Comparison of ENCODE assay signal across 14 mouse cellular contexts in genomic region chrX:39433918-39434317, GRCm38 (mm10).
DNase-seq lines count a peak whose midpoint lies in the region; TF ChIP-seq lines count a peak whose summit lies in the region.
"Had no signal": no experiment of that assay in that cellular context is flagged by ENCODE, and none has a peak within 500 bp of the region (broad histone marks: within the 10 kb centered on the region; RNA-seq: fewer than 3 reads in every experiment).

No protein-coding gene starts in this region.

- TF ChIP-seq POLR2A in brain, embryonic 14.5 days (IDR thresholded peaks at IDR 0.05; ENCODE audit: borderline replicate concordance, extremely low read depth, insufficient read depth, insufficient read length, poor library complexity, severe bottlenecking), result no peak

- intact Hi-C loops in left cerebral cortex, postnatal 10 days (cut with DNase I), result no loop called here

- peak; percentile 52 for DNase-seq in Muller cell, postnatal 12 days (ENCODE audit: inconsistent ontology term)
- DNase-seq in brain, embryonic 14.5 days (ENCODE audit: low read depth), result peak; percentile 0
- DNase-seq in layer of hippocampus, adult 8-10 months (ENCODE audit: low spot score in 2 of 2), result peak; percentile 3 to 35
- peak; percentile 1 to 3 for DNase-seq in left cerebral cortex, postnatal 10 days (ENCODE audit: extremely low spot score in 1 of 2, low spot score in 2 of 2)
- DNase-seq in ovary, postnatal 36 days (ENCODE audit: low spot score), result no peak
- DNase-seq in embryo, embryonic 10 days (ENCODE audit: low spot score), result no peak
- no peak for DNase-seq in thymus, postnatal 4 days
- no peak for DNase-seq in retina, postnatal 1 day
- DNase-seq: cerebellum, adult 9-11 months; heart, postnatal 14 days; kidney, adult 2 months; kidney, postnatal 14 days; liver, postnatal 0 days; thymus, postnatal 36 days had no signal

- no peak for TF ChIP-seq CTCF in brain, embryonic 14.5 days (IDR thresholded peaks at IDR 0.05; ENCODE audit: borderline replicate concordance, extremely low read depth, insufficient read depth, insufficient read length)

Comparison
In these comparisons a context has a peak if more than half of its experiments do, and no peak if none do; other contexts are left out.
1. DNase-seq: peak in Muller cell, postnatal 12 days (single experiment), brain, embryonic 14.5 days (single experiment), layer of hippocampus, adult 8-10 months (2 of 2) and left cerebral cortex, postnatal 10 days (2 of 2); none in ovary, postnatal 36 days (single experiment), embryo, embryonic 10 days (single experiment), thymus, postnatal 4 days (single experiment) and retina, postnatal 1 day (single experiment).